Mouse (Mus musculus): ENCODE data around the gene Ddx19a. TPM values are rescaled to one million over a fixed set of nuclear protein-coding genes. Genes with fewer than 3 reads are reported as not detected.

Ddx19a gene
- polyA plus RNA-seq (2015; fragmentation: Nextera tagmentation; extraction: Ambion mirVana): 12.9 and 13.5 TPM in 2 replicates

GRCm38 (mm10) chr8:110997547-110998531 is at the start of gene Ddx19a:
Ddx19a (minus strand) TSS chr8:110997800.
- no peaks in the 10 kb centered on the region for H3K9me3 ChIP-seq (ENCODE audit: control insufficient read depth, low read length)
- H3K27ac ChIP-seq (ENCODE audit: low read length): peak within 1 kb of the TSS; percentile 81
- 3% methylated on average over 58 of the region's 58 CpGs for WGBS
- peak within 1 kb of the TSS; percentile 57 for H3K4me3 ChIP-seq (ENCODE audit: low read length)
- H3K9ac ChIP-seq (ENCODE audit: low read length): peak within 1 kb of the TSS; percentile 79
- H3K27me3 ChIP-seq (ENCODE audit: control insufficient read depth, insufficient read depth, low read depth, low read length): no peaks in the 10 kb centered on the region
- H3K4me2 ChIP-seq (ENCODE audit: low read depth, low read length): peak within 1 kb of the TSS; percentile 68
- H3K36me3 ChIP-seq (ENCODE audit: control insufficient read depth, insufficient read depth, low read length): peaks cover 3% of the 10 kb centered on the region; the same call in 1 of the 2 replicates
- peaks cover 11% of the 10 kb centered on the region for H3K4me1 ChIP-seq (replicated peaks; ENCODE audit: control insufficient read depth, insufficient read depth, low read length)
- ATAC-seq (ENCODE audit: low read depth): peak; percentile 97

GRCm38 (mm10) chr8:111044003-111044734 is 46.6 kb upstream of the Ddx19a start:
- H3K27ac ChIP-seq (ENCODE audit: low read length): no peak overlapping the region
- WGBS: 39% methylated on average over 2 of the region's 2 CpGs
- H3K9me3 ChIP-seq (ENCODE audit: control insufficient read depth, low read length): no peaks in the 10 kb centered on the region
- H3K27me3 ChIP-seq (ENCODE audit: control insufficient read depth, insufficient read depth, low read depth, low read length): no peaks in the 10 kb centered on the region
- no peak overlapping the region for H3K4me2 ChIP-seq (ENCODE audit: low read depth, low read length)
- no peak overlapping the region for H3K9ac ChIP-seq (ENCODE audit: low read length)
- H3K4me3 ChIP-seq (ENCODE audit: low read length): no peak overlapping the region
- no peak for ATAC-seq (ENCODE audit: low read depth)
- H3K4me1 ChIP-seq (replicated peaks; ENCODE audit: control insufficient read depth, insufficient read depth, low read length): no peaks in the 10 kb centered on the region
- peaks cover 74% of the 10 kb centered on the region for H3K36me3 ChIP-seq (ENCODE audit: control insufficient read depth, insufficient read depth, low read length)

GRCm38 (mm10) chr8:111042546-111042945 is 44.9 kb upstream of the Ddx19a start:
- peaks cover 71% of the 10 kb centered on the region for H3K36me3 ChIP-seq (ENCODE audit: control insufficient read depth, insufficient read depth, low read length)
- 95% methylated on average over 19 of the region's 19 CpGs for WGBS
- H3K4me2 ChIP-seq (ENCODE audit: low read depth, low read length): no peak overlapping the region
- no peak overlapping the region for H3K27ac ChIP-seq (ENCODE audit: low read length)
- no peaks in the 10 kb centered on the region for H3K27me3 ChIP-seq (ENCODE audit: control insufficient read depth, insufficient read depth, low read depth, low read length)
- ATAC-seq (ENCODE audit: low read depth): no peak
- H3K9ac ChIP-seq (ENCODE audit: low read length): no peak overlapping the region
- no peak overlapping the region for H3K4me3 ChIP-seq (ENCODE audit: low read length)
- no peaks in the 10 kb centered on the region for H3K4me1 ChIP-seq (replicated peaks; ENCODE audit: control insufficient read depth, insufficient read depth, low read length)
- H3K9me3 ChIP-seq (ENCODE audit: control insufficient read depth, low read length): no peaks in the 10 kb centered on the region

- Histone ChIP-seq H3K9ac (ENCODE audit: low read length) (no peak overlapping the region), H3K27me3 (ENCODE audit: control insufficient read depth, insufficient read depth, low read depth, low read length) (no peaks in the 10 kb centered on the region; the same call in 1 of the 2 replicates), H3K4me1 (replicated peaks; ENCODE audit: control insufficient read depth, insufficient read depth, low read length) (peaks cover 9% of the 10 kb centered on the region), H3K27ac (ENCODE audit: low read length) (no peak overlapping the region), H3K4me3 (ENCODE audit: low read length) (no peak overlapping the region), H3K4me2 (ENCODE audit: low read depth, low read length) (no peak overlapping the region), H3K36me3 (ENCODE audit: control insufficient read depth, insufficient read depth, low read length) (peaks cover 26% of the 10 kb centered on the region), H3K9me3 (ENCODE audit: control insufficient read depth, low read length) (no peaks in the 10 kb centered on the region)
- ATAC-seq (ENCODE audit: low read depth): no peak
- WGBS: 92% methylated on average over 15 of the region's 15 CpGs
Observed at GRCm38 (mm10) chr8:111036591-111036990, 39.0 kb upstream of the Ddx19a start.

GRCm38 (mm10) chr8:111034276-111034675 is 36.7 kb upstream of the Ddx19a start:
- Histone ChIP-seq H3K4me1 (replicated peaks; ENCODE audit: control insufficient read depth, insufficient read depth, low read length) (peaks cover 9% of the 10 kb centered on the region), H3K4me3 (ENCODE audit: low read length) (peak overlapping the region; percentile 61), H3K4me2 (ENCODE audit: low read depth, low read length) (peak overlapping the region; percentile 52), H3K27me3 (ENCODE audit: control insufficient read depth, insufficient read depth, low read depth, low read length) (no peaks in the 10 kb centered on the region; the same call in 1 of the 2 replicates), H3K27ac (ENCODE audit: low read length) (peak overlapping the region; percentile 60), H3K36me3 (ENCODE audit: control insufficient read depth, insufficient read depth, low read length) (peaks cover 12% of the 10 kb centered on the region), H3K9ac (ENCODE audit: low read length) (peak overlapping the region; percentile 67), H3K9me3 (ENCODE audit: control insufficient read depth, low read length) (no peaks in the 10 kb centered on the region)
- ATAC-seq (ENCODE audit: low read depth): no peak
- WGBS: 10% methylated on average over 12 of the region's 12 CpGs

GRCm38 (mm10) chr8:111033482-111034215 is 36.0 kb upstream of the Ddx19a start:
- Histone ChIP-seq H3K9ac (ENCODE audit: low read length) (peak overlapping the region; percentile 67), H3K4me3 (ENCODE audit: low read length) (peak overlapping the region; percentile 61), H3K27me3 (ENCODE audit: control insufficient read depth, insufficient read depth, low read depth, low read length) (no peaks in the 10 kb centered on the region; the same call in 1 of the 2 replicates), H3K4me1 (replicated peaks; ENCODE audit: control insufficient read depth, insufficient read depth, low read length) (peaks cover 9% of the 10 kb centered on the region), H3K9me3 (ENCODE audit: control insufficient read depth, low read length) (no peaks in the 10 kb centered on the region), H3K36me3 (ENCODE audit: control insufficient read depth, insufficient read depth, low read length) (peaks cover 12% of the 10 kb centered on the region), H3K4me2 (ENCODE audit: low read depth, low read length) (peak overlapping the region; percentile 52), H3K27ac (ENCODE audit: low read length) (peak overlapping the region; percentile 60)
- WGBS: 6% methylated on average over 37 of the region's 37 CpGs
- ATAC-seq (ENCODE audit: low read depth): peak; percentile 100

- ATAC-seq (ENCODE audit: low read depth): no peak
- peak within 1 kb of the TSS; percentile 60 for H3K27ac ChIP-seq (ENCODE audit: low read length)
- peak within 1 kb of the TSS; percentile 61 for H3K4me3 ChIP-seq (ENCODE audit: low read length)
- no peaks in the 10 kb centered on the region; the same call in 1 of the 2 replicates for H3K27me3 ChIP-seq (ENCODE audit: control insufficient read depth, insufficient read depth, low read depth, low read length)
- peak within 1 kb of the TSS; percentile 52 for H3K4me2 ChIP-seq (ENCODE audit: low read depth, low read length)
- H3K9ac ChIP-seq (ENCODE audit: low read length): peak within 1 kb of the TSS; percentile 67
- H3K36me3 ChIP-seq (ENCODE audit: control insufficient read depth, insufficient read depth, low read length): peaks cover 8% of the 10 kb centered on the region
- H3K4me1 ChIP-seq (replicated peaks; ENCODE audit: control insufficient read depth, insufficient read depth, low read length): peaks cover 14% of the 10 kb centered on the region
- 92% methylated on average over 7 of the region's 7 CpGs for WGBS
- no peaks in the 10 kb centered on the region for H3K9me3 ChIP-seq (ENCODE audit: control insufficient read depth, low read length)
Observed at GRCm38 (mm10) chr8:111032916-111033315, 35.3 kb upstream of the Ddx19a start, which contains the start of gene Aars. Aars (plus strand) TSS chr8:111033144.

GRCm38 (mm10) chr8:111031572-111031971 is 34.0 kb upstream of the Ddx19a start, which contains the start of gene Ddx19b:
Ddx19b (minus strand) TSS chr8:111031751.
- no peaks in the 10 kb centered on the region for H3K9me3 ChIP-seq (ENCODE audit: control insufficient read depth, low read length)
- H3K27ac ChIP-seq (ENCODE audit: low read length): no peak within 1 kb of the TSS
- H3K4me3 ChIP-seq (ENCODE audit: low read length): no peak within 1 kb of the TSS
- no peaks in the 10 kb centered on the region; the same call in 1 of the 2 replicates for H3K27me3 ChIP-seq (ENCODE audit: control insufficient read depth, insufficient read depth, low read depth, low read length)
- WGBS: 94% methylated on average over 19 of the region's 19 CpGs
- no peak within 1 kb of the TSS for H3K4me2 ChIP-seq (ENCODE audit: low read depth, low read length)
- H3K4me1 ChIP-seq (replicated peaks; ENCODE audit: control insufficient read depth, insufficient read depth, low read length): peaks cover 14% of the 10 kb centered on the region
- ATAC-seq (ENCODE audit: low read depth): no peak
- H3K36me3 ChIP-seq (ENCODE audit: control insufficient read depth, insufficient read depth, low read length): no peaks in the 10 kb centered on the region
- no peak within 1 kb of the TSS for H3K9ac ChIP-seq (ENCODE audit: low read length)
